Mouse (Mus musculus) gastrocnemius, postnatal 10 days (tissue): ENCODE results near the gene Cmtm6. TPM values are rescaled to one million over a fixed set of nuclear protein-coding genes. Genes with fewer than 3 reads are reported as not detected.
A peak's percentile ranks its signal among the peaks of the same experiment; 100 is the strongest.

Source experiments
- DNase-seq: peaks from one replicate; pipeline ENCODE4 v3.0.0; 2021; ENCODE audit warnings: mixed read lengths
- total RNA-seq, 2 experiments: library from RNA; stranded (reverse); gene quantifications; 2 replicates each; pipeline ENCODE4 v1.2.3; 2021

The Cmtm6 gene
- total RNA-seq, 2 experiments from 2014 or later: 15.9 to 18.8 TPM

DNA sequence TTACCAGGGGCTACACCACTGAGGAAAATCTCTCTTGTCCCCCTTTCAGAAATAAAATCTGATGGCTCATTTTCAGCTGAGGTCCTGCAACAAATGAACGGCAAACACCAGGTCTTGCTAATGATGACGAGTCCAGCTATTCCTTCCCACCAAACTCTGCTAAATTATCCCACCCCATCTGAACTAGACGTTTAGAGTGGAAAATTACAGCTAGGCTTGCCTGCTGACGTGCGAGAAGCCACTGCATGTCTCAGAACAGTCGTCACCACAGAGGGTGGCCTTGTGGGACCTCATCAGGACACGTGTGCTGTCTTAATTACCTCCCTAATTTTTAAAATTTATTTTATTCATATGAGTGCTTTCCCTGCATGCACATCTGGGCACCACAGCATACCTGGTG, 40.6 kb downstream of the Cmtm6 start:
- DNase-seq: no peak

DNA sequence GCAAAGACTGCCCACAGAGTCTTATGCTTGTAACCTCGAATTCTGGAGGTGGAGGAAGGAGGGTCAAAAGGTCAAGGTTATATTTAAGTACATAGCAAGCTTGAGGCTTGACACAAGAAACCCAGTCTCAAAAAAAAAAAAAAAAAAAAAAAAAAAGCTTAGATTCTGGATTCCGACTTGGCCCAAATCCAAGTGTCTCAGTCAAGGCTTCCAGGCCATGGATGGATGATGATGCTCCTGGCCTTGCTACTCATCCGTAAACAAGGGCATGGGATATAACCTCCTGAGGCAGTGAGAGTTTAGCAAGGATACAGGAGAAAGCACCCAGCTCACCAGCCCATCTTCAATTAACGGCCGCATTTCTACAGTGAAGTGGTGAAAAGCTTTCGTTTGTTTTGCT, 43.7 kb downstream of the Cmtm6 start:
- no peak for DNase-seq

DNA sequence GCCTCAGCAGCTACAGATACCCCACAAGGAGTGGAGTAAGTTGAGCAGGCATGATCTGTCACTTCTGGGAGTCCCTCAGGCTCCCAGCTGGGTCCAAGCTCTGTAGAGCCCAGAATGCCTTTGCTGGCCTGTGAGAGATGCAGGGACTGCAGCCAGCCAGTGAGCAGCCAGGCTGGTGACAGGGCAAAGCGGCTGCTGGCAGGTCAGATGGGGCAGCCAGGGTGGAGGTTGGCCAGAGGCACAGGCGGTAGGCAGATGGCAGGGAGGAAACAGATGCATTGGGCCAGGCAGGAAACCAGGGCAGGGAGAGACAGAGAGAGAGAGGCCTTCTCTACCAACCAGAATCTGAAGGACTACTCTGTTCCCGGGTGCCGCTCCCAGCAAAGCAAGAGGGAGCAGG, 44.4 kb downstream of the Cmtm6 start:
- peak; percentile 67 for DNase-seq

DNA sequence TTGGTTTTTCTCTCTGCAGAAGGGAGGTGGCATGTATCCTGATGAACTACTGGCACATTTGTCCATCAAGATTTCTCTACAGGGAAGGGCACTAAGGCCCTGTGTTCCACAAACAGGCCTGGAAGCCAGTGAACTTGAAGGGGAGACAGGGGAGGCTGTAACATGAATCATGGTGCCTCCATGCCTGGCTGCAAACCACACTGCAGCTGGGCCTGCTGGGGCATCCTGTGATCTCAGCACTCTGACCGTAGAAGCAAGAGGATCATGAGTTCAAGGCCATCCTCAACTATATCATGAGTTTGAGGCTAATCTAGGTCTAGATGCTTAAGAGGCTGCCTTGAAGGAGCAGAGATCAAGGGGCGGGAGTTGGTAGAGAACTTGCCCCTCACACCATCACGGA, 45.4 kb downstream of the Cmtm6 start:
- no peak for DNase-seq

DNA sequence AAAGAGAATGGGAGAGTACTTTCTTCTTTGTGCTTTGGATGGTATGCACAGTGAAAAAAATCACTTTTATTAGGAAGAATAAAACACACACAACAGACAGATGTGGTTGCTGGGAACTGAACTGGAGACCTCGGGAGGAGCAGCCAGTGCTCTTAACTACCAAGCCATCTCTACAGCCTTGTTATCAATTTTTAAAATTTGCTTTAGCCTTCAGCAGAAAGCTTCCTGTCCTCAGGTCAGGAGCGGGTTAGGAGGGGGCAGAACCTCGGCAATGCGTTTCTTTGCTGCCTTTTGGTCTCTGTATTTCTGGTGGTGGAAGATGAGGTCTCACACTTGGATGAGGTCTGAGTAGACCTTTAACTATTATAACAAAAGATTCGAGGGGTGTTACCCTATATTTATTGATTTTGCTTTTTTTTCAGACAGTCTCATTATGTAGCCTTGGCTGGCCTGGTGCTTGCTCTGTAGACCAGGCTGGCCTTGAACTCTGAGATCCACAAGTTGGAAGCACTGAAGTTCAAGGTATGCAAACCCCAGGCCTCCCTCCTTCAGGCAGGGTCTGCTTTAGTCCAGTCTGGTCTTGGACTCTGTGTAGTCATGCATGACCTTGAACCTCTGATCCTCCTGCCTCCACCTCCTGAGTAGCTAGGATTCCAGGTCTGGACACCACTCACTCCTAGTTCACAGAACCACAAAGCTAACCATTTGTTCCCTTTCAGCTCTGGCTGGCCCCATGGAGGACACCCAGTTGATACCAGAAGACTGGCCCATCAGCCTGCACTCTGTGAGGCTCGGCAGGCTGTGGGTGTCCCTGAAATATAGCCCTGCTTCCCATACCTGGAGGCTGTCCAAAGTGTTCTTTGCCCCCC, 46.5 kb downstream of the Cmtm6 start:
- DNase-seq: no peak

DNA sequence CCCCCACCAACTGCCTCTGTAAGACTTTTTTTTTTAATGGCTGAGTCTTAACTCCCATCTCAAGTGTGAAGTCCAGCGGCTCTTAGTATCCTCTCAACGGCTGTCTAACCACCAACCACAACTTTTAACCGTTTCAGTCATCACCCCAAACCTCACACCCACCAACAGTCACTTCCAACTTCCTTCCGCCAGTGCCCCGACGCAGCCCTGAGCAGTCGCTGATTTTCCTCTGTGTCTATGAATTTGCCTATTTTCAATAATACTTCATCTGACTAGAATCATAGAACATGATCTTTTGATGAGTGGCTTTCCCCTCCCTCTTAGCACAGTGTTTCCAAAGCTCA, 47.1 kb downstream of the Cmtm6 start:
- no peak for DNase-seq

DNA sequence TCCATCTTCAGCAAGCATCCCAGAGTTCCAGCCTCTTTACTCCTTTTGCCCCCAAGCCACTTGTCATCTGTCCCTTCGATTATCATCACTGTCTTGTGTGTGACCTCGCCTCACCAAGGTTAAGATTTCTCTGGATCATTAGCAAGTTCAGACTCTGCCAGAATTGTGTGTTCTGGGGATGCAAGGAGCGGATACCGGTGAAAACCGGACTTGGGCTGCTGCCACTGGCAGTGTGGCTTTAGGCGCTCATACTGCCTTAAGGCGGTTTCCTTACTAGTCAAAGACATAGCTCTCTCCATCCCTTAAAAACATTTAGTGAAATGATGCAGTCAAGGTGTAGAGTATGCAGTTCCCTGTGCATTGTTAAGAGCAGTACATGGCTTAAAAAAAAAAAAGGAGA, 48.0 kb downstream of the Cmtm6 start:
- DNase-seq: no peak

DNA sequence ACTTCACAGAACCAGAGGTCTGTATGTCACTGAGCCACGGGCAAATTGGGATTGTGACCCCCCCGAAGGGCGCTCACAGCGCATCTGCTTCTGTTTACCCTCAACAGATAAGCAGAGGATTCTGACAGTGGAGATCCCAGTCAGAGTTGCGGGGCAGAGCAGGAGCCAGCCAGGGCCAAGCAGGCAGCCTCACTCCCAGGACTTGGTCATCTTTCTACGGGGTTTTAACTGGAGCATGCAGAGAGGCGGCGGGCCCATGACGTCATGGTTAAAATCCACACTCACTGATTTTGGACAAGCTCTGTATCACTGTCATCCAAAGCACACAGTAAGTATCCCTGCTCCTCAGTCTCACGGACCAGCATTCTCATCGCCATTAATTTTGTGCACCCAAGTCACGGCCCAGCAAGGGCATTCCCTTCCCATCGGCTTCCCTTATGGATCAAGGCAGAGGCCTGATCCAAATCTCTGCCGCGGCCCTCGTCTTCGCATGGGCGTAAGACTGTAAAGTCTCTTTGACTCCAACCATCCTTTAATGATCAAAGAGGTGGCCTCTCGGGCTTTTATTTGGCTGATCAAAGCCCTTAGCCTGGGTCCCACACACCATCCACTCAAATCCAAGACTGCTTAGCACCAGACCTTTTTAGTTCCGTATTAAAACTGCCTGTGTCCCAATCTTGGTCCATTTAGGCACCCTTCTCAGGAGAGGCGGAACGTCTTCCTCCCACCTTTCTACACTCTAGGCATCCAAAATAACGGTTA, 49.2 kb downstream of the Cmtm6 start:
- no peak for DNase-seq

DNA sequence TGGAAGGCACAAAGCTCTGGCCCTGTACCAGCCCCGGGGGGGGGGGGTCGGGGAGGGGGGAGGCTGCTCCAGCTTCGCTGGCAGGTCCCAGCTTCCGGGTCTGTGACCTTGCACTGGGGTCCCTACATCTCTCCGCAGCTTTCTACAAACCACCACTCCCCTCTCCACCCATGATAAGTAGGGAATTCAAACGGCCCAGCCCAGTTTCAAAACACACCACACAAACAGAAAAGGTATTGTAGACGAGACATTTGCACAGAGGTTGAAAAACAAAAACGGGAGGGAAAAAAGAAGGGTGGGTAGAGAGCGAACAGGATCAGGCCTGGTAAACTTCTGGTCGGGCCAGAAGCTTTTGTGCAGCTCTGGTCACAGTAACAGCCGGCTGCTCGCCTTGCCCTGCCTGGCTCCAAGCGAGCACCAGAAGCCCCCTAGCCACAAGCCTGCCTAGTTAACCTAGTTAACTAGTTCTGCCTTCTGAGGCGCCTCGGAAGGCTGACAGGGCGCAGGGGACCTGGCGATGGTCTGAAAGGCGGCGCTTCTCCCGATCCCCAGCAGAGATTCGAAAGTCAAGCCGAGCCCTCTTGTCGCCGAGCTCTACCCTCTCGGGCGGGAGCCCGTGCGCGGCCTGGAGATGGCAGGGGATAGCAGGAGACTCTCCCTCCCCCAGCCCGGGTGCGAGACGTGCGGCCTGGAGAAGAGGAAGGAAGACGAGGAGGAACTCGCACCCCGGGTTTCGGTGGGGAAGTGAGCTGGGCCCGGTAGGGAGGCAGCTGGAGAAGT, 50.0 kb downstream of the Cmtm6 start:
- DNase-seq: peak; percentile 64

- DNase-seq: peak; percentile 79
These were observed 50.8 kb downstream of the Cmtm6 start, which contains the start of gene Cmtm7 for GRCm38 (mm10) chr9:114781526-114782212. TSS of gene Cmtm7 (minus strand) at chr9:114781856.

DNA sequence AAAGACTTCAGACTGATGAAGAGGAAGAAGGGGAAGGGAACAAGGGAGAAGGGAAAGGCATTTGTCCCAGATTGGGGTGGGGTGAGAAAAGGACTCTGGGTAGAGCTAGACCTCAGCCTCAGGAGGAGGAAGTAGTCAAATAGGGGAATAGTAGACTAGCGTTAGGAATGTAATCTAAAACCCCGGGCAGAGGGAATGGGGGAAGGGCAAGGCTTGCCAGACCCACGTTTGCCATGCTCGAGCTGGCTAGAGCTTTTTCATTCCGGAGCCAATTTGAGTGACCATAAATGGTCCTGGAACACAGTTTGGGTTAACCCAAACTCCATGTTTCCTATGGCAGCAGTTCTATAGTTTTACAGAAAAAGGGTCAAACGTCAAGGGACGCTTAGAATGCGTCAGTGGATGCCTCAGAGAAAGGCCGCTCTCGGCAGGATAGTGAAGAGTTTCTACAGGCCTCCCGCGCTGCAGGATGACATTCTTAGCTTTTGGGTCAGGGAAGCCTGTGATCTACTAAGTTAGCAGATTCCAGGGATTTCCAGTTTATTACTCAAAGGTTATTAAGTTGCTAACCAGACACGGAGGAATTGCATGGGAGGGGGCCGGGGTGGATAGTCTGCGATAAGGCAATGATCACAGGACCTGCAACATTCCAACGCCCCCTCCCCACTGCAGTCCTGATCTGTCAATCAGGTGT, 54.7 kb downstream of the Cmtm6 start:
- no peak for DNase-seq

DNA sequence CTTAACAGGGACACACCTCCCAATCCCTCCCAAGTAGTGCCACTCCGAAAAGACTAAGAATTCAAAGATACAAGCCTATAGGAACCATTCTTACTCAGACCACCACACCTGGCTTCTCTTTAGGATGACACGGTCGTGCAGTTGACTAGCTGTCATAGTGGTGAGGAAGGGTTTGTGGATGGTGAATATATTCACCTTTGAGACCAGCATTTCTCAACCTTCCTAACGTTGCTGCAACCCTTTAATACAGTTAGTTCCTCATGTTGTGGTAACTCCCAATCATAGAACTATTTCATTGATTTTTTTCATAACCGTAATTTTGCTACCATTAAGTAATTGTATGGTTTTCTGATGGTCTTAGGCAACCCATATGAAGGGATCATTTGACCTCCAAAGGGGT, 56.2 kb downstream of the Cmtm6 start:
- no peak for DNase-seq

GRCm38 (mm10) chr9:114787716-114788115, 56.8 kb downstream of the Cmtm6 start:
- DNase-seq: no peak

GRCm38 (mm10) chr9:114788697-114789096, 57.8 kb downstream of the Cmtm6 start:
- no peak for DNase-seq

DNA sequence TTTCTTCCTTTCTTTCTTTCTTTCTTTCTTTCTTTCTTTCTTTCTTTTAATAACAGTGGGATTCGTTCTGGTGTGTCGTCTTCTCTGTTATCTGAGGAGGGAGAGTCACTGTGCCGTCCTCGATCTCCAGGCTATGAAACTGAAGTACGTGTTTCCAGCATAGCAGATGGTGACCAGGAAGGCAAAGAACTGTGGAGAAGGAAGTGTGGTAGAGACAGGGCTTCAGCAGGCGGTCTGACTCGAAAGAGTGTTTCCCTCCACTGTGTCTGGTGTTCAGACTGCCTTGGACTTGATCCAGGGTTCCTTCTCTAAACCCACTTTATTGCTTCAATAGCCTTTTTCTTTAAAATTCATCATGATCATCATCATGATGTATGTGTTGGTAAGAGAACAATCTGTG, 58.6 kb downstream of the Cmtm6 start:
- DNase-seq: no peak

DNA sequence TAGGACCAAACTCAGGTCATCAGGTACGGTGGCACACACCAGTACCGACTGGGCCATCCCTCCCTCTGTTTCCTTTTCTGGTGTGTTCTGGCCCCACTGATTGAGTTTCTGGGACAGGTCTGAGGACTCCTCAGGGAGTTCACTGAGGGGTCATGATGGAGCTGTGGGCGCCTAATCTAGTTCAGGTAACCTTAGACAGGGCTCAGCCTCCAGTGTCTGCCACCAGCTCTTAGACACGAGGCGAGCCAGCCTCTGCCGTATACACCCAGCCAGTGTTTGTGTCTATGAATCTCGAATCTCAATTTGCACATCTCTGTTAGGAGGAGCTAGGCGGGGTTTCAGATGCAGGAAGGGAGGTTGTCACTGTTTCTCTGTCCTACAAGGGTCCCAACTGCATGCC, 59.1 kb downstream of the Cmtm6 start:
- no peak for DNase-seq

DNA sequence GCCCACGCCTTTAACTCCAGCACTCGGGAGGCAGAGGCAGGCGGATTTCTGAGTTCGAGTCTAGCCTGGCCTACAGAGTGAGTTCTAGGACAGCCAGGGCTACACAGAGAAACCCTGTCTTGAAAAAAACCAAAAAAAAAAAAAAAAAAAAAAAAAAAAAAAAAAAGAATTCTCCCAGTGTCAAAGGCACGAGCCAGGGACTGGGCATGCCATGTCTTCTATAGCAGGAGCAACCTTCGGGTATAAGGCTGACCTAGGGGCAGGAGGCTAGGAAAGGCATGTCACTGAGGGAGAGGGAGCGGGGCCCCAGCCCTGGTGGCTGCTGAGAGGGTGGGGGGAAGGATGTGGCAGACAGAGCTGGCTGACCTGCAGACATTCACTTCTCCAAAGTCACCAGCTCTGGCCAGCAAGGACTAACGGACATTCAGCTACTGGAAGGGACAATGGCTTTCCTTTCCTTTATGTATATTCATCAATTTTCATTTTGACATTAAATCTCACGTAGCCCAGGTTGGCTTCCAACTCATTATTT, 62.9 kb downstream of the Cmtm6 start:
- no peak for DNase-seq

GRCm38 (mm10) chr9:114794491-114794890, 63.6 kb downstream of the Cmtm6 start:
- DNase-seq: no peak

- DNase-seq: no peak
These were observed 65.6 kb downstream of the Cmtm6 start for GRCm38 (mm10) chr9:114796473-114797050.

- peak; percentile 88 for DNase-seq
These were observed 66.6 kb downstream of the Cmtm6 start for GRCm38 (mm10) chr9:114797329-114798004.
